Mouse (Mus musculus) kidney, embryonic 14.5 days (tissue): ENCODE results near the gene Lin37. TPM values are rescaled to one million over a fixed set of nuclear protein-coding genes. Genes with fewer than 3 reads are reported as not detected.

ENCODE experiments used
- ATAC-seq: fragments of 200-750 bp; cut with Nextera tagmentation; 2 replicates; pipeline ENCODE4 v1.8.0; 2017; ENCODE audit warnings: moderate number of reproducible peaks, mild to moderate bottlenecking, moderate TSS enrichment, moderate library complexity; ENCODE audit not compliant: low FRiP score, low TSS enrichment
- H3K27ac ChIP-seq: fragments of 300-500 bp; sonication (generic); 2 replicates; pipeline ENCODE4 v1.5.1; 2014; ENCODE audit warnings: low read depth, mild to moderate bottlenecking, low read length, moderate library complexity, mixed read lengths
- H3K27me3 ChIP-seq: fragments of 300-500 bp; sonication (generic); 2 replicates; pipeline ENCODE4 v1.6.1; 2014; ENCODE audit warnings: mild to moderate bottlenecking, low read length; ENCODE audit not compliant: control insufficient read depth, insufficient read depth
- H3K36me3 ChIP-seq: fragments of 300-500 bp; sonication (generic); 2 replicates; pipeline ENCODE4 v1.6.1; 2014; ENCODE audit warnings: low read length, mixed read lengths; ENCODE audit not compliant: control insufficient read depth, insufficient read depth
- H3K4me1 ChIP-seq: fragments of 300-500 bp; sonication (generic); 2 replicates; pipeline ENCODE4 v1.6.1; 2014; ENCODE audit warnings: low read length, mixed read lengths; ENCODE audit not compliant: control insufficient read depth, insufficient read depth
- H3K4me2 ChIP-seq: fragments of 300-500 bp; sonication (generic); replicated peaks from 2 replicates; pipeline ENCODE4 v1.6.1; 2014; ENCODE audit warnings: low read depth, mild to moderate bottlenecking, low read length
- H3K4me3 ChIP-seq: fragments of 300-500 bp; sonication (generic); 2 replicates; pipeline ENCODE4 v1.5.1; 2014; ENCODE audit warnings: mild to moderate bottlenecking, low read length
- H3K9ac ChIP-seq: fragments of 300-500 bp; sonication (generic); 2 replicates; pipeline ENCODE4 v1.6.1; 2014; ENCODE audit warnings: low read depth, mild to moderate bottlenecking, low read length, moderate library complexity
- H3K9me3 ChIP-seq: fragments of 300-500 bp; sonication (generic); 2 replicates; pipeline ENCODE4 v1.6.1; 2016; ENCODE audit warnings: low read length; ENCODE audit not compliant: control insufficient read depth
- WGBS: fragments of 180-500 bp; shearing (Covaris S2); extraction: QIAGEN DNeasy Blood & Tissue Kit; methylation state at CpG from one replicate; pipeline ENCODE4 v1.1.7; 2014; 5-methylcytosine and 5-hydroxymethylcytosine counted together
- polyA plus RNA-seq: library from polyadenylated mRNA; unstranded; fragments of >200 nt; fragmentation: Nextera tagmentation; extraction: Ambion mirVana; gene quantifications from 2 replicates; pipeline ENCODE4 v1.2.1, GENCODE M21; 2014

The Lin37 gene
- polyA plus RNA-seq, 1 experiment from 2014 or later, result 38.5 TPM

DNA sequence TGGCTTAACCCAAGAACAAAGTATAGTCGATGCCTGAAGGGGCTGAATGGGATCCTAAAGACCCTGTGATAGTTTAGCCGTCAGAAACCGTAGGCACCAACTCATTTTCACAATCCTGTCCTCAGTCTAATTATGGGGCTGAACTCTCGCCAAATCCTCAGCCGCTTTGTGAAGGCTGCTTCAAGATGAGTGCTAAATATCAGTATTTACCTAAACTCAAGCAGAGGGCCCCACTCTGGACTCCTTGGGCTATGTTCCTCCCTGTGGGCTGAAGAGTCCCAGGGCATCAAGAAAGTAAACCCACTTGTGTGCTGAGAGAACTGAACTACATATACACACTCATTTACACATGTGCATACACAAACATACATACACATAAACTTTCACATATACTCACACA is 37.2 kb upstream of the Lin37 start:
- Histone ChIP-seq H3K4me3 (no peak overlapping the region), H3K4me1 (no peaks in the 10 kb centered on the region), H3K9me3 (no peaks in the 10 kb centered on the region), H3K36me3 (no peaks in the 10 kb centered on the region), H3K27me3 (no peaks in the 10 kb centered on the region), H3K4me2 (no peak overlapping the region), H3K9ac (no peak overlapping the region), H3K27ac (no peak overlapping the region)
- 79% methylated on average over 5 of the region's 5 CpGs for WGBS
- no peak for ATAC-seq

DNA sequence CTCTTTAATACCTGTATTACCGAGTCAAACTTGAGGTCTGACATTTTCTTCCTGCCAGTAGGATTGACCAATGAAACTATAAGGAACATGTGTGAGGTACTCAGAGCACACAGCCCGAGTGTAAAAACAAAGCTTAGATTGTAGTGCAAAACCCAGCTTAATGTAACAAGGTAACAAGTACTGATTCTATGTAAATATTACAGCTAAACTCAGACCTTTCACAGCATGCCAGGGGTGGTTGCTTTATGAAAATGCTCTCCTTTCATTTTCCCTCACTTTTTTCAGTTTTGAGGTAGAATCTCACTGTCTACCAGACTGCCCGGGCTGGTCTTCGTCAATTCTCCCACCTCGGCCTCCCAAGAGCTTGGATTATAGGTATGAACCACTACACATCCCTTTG is 36.5 kb upstream of the Lin37 start:
- no peaks in the 10 kb centered on the region for H3K4me1 ChIP-seq
- no peak overlapping the region for H3K27ac ChIP-seq
- no peak overlapping the region for H3K4me3 ChIP-seq
- WGBS, result 84% methylated on average over 5 of the region's 5 CpGs
- H3K36me3 ChIP-seq, result no peaks in the 10 kb centered on the region
- no peak overlapping the region for H3K4me2 ChIP-seq
- H3K9me3 ChIP-seq, result no peaks in the 10 kb centered on the region
- ATAC-seq, result no peak
- no peaks in the 10 kb centered on the region for H3K27me3 ChIP-seq
- no peak overlapping the region for H3K9ac ChIP-seq

GRCm38 (mm10) chr7:30594510-30595024 is 34.9 kb upstream of the Lin37 start:
- no peak overlapping the region for H3K27ac ChIP-seq
- no peak overlapping the region for H3K9ac ChIP-seq
- H3K9me3 ChIP-seq, result no peaks in the 10 kb centered on the region
- H3K4me1 ChIP-seq, result peaks cover 3% of the 10 kb centered on the region; the same call in 1 of the 2 replicates
- no peaks in the 10 kb centered on the region for H3K36me3 ChIP-seq
- 59% methylated on average over 4 of the region's 4 CpGs for WGBS
- ATAC-seq, result no peak
- H3K4me3 ChIP-seq, result no peak overlapping the region
- H3K4me2 ChIP-seq, result no peak overlapping the region
- no peaks in the 10 kb centered on the region for H3K27me3 ChIP-seq

DNA sequence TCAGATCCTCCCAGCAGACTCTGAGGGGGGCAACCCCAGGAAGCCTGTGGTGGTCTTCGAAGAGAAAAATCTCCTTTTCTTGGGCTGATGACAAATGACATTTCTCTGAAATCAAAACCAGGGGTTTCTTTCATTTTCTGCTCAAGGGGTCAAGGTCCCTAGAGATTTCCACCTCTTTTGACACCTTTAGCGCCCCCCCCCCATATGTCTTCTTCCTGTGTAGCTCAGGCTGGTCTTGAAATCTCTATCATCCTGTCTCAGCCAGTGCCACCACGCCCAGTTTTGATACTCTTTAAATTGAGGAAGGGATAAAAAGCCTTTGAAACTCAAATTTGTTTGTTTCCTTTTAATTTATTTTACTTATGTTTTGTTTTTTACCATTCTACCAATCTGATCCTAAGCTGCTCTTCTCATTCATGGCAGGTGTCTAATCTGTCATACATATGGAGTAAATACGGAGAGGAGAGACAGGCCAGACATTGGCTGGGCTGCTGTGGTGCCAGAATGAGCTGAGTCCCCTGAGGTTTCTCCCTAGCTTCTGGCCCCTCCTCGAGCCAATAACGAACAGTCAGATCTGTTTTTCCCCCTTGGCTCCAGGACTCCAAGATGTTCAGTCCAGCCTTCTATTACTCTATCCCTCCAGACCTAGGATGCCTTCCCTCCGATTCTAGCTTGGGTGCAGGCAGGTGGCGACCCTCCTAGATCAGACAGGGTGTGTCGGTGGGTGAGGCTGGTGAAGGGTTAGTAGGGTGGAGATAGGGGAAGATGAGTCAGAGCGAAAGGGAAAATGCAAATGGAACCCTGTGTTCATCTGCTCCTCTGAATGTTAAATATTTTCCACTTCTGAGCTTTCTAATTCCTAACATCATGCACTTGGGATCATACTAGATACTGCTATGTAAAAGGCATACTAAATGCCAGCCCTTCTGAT is 34.2 kb upstream of the Lin37 start:
- Histone ChIP-seq H3K4me2 (no peak overlapping the region), H3K9me3 (no peaks in the 10 kb centered on the region), H3K4me3 (no peak overlapping the region), H3K9ac (no peak overlapping the region), H3K36me3 (no peaks in the 10 kb centered on the region), H3K27me3 (no peaks in the 10 kb centered on the region), H3K27ac (no peak overlapping the region), H3K4me1 (peaks cover 3% of the 10 kb centered on the region; the same call in 1 of the 2 replicates)
- WGBS, result 76% methylated on average over 10 of the region's 10 CpGs
- no peak for ATAC-seq

DNA sequence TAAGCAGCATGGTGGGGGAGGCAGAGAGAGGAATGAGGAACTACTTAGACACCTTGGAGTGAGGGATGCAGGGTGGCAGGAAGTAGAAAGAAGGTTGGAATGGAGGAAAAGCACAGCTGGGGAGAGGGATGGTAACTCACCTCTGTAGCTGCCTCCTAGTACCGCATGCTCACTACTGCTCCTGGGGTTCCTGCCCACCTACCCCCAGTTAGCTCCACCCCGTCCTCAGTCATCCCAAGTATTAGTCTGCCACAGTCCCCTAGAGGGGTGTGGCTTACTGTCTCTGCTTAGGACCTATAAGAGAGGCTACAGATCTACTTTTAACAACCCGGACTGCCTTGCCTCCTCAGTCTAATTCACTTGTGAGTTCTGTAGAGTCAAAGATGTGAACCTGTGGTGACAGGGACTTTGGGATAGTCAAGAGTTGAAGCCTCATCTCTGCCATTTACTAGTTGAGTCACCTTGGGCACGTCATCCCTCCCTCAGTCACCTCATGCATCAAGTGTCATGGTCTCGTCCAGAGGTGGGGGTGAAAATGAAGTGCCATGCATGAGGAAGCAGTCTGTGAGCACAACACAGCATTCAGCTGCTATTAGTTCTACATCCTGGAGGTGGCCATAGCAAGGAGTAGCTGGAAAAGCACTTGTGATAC is 33.3 kb upstream of the Lin37 start:
- WGBS, result 40% methylated on average over 5 of the region's 5 CpGs
- Histone ChIP-seq H3K27ac (no peak overlapping the region), H3K36me3 (no peaks in the 10 kb centered on the region), H3K4me2 (no peak overlapping the region), H3K4me1 (peaks cover 3% of the 10 kb centered on the region; the same call in 1 of the 2 replicates), H3K4me3 (no peak overlapping the region), H3K9ac (no peak overlapping the region), H3K27me3 (no peaks in the 10 kb centered on the region), H3K9me3 (no peaks in the 10 kb centered on the region)
- ATAC-seq, result no peak

DNA sequence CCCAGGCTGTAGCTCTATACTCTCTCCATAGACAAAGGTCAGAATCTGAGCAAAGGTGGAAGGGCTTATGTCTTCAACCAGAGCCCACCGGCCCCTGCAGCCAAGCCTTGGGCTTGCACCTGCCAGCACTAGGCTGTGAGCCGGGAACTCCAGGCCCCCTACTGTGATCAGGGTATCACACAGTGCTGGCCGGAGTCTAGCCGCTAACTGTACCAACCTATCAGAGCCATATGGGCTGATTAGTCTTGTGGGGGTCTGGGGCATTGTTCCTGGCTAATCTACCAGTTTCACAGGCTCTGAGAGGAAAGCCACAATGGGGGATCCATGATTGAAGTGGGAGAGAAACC is 31.9 kb upstream of the Lin37 start:
- no peak for ATAC-seq
- H3K27ac ChIP-seq, result no peak overlapping the region
- H3K4me3 ChIP-seq, result no peak overlapping the region
- no peaks in the 10 kb centered on the region for H3K9me3 ChIP-seq
- H3K27me3 ChIP-seq, result no peaks in the 10 kb centered on the region
- peaks cover 4% of the 10 kb centered on the region; the same call in 1 of the 2 replicates for H3K36me3 ChIP-seq
- no peak overlapping the region for H3K4me2 ChIP-seq
- no peak overlapping the region for H3K9ac ChIP-seq
- peaks cover 11% of the 10 kb centered on the region for H3K4me1 ChIP-seq
- 63% methylated on average over 4 of the region's 4 CpGs for WGBS

DNA sequence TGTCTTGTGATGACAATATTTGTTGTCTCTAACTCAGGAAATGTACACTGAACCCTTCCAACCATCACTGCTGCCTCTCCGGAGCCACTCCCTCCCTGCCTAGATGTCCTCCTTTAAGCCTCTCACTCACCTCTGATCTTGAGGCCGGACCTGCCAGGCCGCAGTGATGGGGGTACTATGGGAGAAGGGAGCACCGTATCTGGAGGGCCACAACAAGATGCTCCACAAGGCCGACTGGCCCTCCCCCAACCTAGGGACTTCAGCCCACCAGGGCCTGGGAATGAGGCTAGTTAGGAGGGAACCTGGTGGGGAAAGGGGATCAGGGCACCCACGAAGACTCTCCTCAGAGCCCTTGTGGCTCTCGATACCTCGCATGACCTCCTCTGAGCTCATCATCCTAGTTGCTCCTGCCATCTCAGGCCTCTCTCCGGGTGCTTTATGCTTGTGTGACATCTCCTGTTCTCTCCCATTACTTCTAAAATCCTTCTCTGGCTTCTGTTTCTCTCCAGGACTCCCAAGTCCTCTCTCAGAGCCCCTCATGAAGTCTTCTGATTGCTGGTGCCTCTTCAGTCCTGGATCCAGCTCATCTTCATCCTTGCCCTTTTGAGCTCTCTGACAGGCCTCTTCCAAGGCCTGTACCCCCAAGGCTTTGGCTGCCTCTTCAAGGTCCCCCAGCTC is 31.4 kb upstream of the Lin37 start:
- Histone ChIP-seq H3K9ac (no peak overlapping the region), H3K4me1 (peaks cover 11% of the 10 kb centered on the region), H3K4me3 (no peak overlapping the region), H3K9me3 (no peaks in the 10 kb centered on the region), H3K27me3 (no peaks in the 10 kb centered on the region), H3K36me3 (peaks cover 10% of the 10 kb centered on the region; the same call in 1 of the 2 replicates), H3K4me2 (no peak overlapping the region), H3K27ac (no peak overlapping the region)
- ATAC-seq, result no peak
- 91% methylated on average over 9 of the region's 9 CpGs for WGBS

DNA sequence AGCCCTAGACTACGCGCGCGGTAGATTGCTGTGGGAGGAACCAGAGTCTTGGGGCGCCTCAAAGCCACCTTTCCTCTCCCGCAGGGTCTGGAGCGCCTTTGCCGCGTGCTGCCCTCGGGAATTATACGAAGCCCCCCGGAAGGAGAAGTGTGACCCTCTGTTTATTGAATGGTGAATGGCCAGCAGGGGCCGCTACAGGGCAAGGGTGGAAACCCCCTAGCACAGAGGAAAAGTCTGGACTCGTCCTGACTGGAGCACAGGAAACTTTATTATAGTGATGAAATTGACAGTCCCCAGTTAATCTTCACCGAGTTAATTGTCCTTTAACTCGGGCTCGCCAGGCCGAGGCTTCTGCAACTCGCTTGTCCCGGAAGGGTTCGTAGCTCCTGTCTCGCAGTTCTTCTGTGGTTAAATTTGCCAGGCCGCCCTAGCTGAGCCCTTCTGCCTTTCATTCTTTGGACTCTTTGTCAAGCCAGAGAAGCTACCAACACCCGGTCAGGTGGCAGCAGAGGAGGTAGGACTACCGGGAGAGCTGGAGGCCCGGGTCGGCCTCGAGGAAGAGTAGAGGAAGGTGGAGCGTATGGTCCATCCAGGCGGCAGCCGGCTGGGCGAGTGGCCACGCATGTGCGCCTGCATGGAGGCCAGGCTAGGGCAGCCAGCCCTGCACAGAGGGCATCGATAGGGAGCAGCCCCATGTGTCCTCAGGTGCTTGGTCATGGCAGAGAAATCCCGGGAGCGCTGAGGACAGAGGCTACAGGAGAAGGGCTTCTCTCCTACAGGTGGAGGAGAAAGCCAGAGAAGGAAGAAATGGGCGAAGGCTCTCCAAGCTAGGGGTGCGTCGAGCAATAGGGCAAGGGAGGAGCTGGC is 30.0 kb upstream of the Lin37 start:
- H3K27ac ChIP-seq, result peak overlapping the region; percentile 89
- peak overlapping the region; percentile 95 for H3K9ac ChIP-seq
- H3K4me3 ChIP-seq, result peak overlapping the region; percentile 96
- peaks cover 23% of the 10 kb centered on the region for H3K36me3 ChIP-seq
- no peaks in the 10 kb centered on the region for H3K27me3 ChIP-seq
- WGBS, result 22% methylated on average over 40 of the region's 40 CpGs
- H3K9me3 ChIP-seq, result no peaks in the 10 kb centered on the region
- ATAC-seq, result peak; percentile 68
- H3K4me2 ChIP-seq, result peak overlapping the region; percentile 66
- peaks cover 11% of the 10 kb centered on the region for H3K4me1 ChIP-seq
